Mouse (Mus musculus): ENCODE measurements around the gene 1110051M20Rik. TPM values are rescaled to one million over a fixed set of nuclear protein-coding genes. Genes with fewer than 3 reads are reported as not detected.
A peak's percentile ranks its signal among the peaks of the same experiment; 100 is the strongest.
"Not testable (repeated sequence)": the region's sequence is repeated elsewhere in the genome, so short reads cannot be mapped to it uniquely, and the experiment has no call there.

The 1110051M20Rik gene
- 21.0 and 25.7 TPM in 2 replicates for polyA plus RNA-seq (2012; rRNA removed)

DNA sequence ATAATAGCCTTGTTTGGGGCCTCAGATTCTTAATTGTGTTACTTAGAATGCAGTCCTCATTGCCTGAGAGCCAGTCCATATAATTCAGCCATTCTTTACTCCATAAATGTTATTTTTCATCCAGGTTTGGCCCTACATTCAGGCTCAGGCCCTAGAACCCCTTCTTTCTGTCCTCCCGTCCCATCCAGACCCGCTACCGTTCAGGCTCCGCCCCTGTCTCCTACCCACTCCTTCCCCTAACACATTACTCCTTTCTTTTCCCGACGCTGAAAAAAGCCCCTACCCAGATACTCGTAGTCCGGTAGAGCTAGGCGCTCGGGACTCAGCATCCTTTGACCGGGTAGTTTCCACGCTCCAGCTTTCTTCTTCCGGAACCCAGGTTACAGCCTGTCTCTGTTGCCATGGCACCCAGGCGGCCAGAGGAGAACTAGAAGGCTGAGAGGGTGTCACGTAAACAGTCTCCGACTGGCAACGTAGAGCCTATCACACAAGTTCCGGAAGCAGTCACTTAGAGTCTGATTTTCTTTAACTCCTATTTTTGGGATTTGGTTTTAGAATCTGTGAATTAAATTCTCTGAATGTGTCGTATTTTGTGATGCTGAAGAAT is at the start of gene 1110051M20Rik:
TSS of gene 1110051M20Rik (minus strand) at position 419 of the 607 bp plus-strand sequence.
- peak; percentile 49 for DNase-seq (ENCODE audit: low spot score)

DNA sequence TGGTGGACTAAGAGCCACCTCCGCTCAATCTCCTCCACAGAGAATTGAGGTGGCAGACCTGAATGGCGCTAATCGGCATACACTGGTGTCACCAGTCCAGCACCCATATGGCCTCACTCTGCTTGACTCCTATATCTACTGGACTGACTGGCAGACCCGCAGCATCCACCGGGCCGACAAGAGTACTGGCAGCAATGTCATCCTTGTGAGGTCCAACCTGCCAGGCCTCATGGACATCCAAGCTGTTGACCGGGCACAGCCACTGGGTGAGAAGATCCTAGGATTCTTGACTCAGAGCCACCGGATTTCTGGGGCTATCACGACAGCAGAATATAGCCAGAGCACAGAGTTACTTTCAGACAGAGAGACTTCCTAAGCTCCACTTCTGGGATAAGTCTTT is 49.5 kb upstream of the 1110051M20Rik start:
- DNase-seq (ENCODE audit: low spot score) = no peak

DNA sequence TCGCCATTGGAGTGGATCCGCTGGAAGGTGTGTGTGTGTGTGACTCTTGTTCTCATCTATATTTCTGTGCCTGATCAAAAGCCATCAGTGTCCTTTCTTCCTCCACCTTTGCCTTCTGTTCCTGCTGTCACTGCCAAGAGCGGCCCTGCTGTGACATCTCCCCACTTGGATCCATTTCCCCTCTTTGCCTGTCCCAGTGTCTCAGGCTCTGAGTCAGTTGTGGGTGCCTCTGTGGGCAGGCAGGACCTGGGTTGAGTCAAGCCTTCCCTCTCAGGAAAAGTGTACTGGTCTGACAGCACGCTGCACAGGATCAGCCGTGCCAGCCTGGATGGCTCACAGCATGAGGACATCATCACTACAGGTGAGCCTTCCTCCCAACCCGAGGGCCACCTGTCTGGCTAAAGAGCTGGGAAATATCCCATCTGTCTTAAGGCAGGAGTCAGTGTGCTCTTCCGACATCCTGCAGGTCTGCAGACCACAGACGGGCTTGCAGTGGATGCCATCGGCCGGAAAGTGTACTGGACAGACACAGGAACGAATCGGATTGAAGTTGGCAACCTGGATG is 47.6 kb upstream of the 1110051M20Rik start:
- DNase-seq (ENCODE audit: low spot score) = no peak

DNA sequence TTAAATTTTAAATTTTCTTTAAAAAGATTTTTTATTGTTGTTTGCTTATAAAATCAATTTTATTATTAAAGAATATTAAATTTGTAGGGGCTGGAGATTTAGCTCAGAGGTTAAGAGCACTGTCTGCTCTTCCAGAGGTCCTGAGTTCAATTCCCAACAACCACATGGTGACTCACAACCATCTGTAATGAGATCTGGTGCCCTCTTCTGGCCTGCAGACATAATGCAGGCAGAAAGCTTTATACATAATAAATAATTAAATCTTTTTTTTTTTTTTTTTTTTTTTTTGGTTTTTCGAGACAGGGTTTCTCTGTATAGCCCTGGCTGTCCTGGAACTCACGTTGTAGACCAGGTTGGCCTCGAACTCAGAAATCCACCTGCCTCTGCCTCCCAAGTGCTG is 42.8 kb upstream of the 1110051M20Rik start:
- not testable (repeated sequence) for DNase-seq (ENCODE audit: low spot score)

DNA sequence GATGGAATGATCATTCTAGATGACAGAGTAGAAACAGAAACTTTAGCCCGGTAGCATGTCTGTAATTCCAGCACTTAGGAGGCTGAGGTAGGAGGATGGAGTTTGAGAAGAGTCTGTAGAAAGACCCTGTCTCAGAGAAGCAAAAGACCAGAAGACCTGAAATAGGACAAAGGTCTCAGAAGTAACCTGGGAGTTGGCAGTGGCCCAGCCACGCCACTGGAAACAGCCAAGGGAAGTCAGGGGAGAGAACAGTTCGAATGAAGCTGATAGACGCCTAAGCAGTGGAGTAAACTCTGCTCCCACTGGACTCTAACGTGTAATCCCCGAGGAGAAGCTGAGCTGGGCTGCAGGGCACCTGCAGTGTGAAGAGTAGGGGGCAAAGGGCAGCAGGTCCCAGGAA is 40.8 kb upstream of the 1110051M20Rik start:
- no peak for DNase-seq (ENCODE audit: low spot score)

DNA sequence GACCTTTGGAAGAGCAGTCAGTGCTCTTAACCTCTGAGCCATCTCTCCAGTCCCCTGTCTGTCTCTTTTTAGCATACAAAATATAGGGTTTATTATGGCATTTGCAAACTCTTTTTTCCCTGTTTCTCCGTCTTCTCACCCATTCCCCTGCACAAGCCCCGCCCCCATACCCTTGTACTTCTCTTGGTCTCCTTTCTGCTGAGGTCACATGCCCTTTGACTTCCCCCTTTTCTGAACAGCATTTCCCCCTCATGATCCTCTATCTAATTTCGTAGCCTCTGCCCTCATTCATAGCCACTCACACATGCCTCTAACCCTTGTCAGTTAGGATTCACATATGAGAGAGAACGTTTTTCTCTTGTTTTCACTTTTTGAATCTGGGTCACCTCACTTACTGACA is 40.2 kb upstream of the 1110051M20Rik start:
- no peak for DNase-seq (ENCODE audit: low spot score)

DNA sequence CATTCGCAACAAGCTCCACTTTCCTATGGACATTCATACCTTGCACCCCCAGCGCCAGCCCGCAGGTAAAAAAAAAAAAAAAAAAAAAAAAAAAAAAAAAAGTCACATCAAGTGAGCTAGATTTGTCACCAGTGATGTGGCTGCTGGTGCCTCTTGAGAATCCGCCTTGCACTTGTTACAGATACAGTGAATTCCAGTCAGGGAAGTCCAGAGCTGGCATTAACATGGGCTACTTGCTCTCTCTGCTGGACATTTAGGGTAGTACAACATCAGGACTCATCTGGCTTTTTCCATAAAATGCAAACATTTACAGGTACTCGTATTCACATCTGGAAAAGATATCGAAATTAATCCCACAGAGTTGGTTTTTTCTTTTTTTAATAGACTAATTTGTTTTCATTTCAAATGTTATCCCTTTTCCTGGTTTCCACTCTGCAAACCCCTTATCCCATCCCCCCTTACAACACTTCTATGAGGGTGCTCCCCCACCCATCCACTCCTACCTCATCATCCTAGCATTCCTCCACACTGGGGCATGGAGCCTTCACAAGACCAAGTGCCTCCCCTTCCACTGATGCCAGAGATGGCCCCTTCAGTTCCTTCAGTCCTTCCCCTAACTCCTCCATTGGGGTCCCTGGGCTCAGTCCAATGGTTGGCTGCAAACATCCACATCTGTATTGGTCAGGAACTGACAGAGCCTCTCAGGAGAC is 36.5 kb upstream of the 1110051M20Rik start:
- DNase-seq (ENCODE audit: low spot score) = no peak

DNA sequence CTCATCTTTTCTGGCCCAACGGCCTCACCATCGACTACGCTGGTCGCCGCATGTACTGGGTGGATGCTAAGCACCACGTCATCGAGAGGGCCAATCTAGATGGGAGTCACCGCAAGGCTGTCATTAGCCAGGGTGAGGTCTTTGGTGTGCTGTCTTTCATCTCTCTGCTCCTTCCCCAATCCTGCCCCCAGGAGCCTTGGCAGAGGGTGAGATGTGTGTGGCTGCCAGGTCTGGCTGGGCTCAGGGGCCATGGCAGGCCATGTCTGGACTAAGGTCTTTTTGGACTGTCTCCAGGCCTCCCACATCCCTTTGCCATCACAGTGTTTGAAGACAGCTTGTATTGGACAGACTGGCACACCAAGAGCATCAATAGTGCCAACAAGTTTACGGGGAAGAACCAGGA is 35.9 kb upstream of the 1110051M20Rik start:
- DNase-seq (ENCODE audit: low spot score) = no peak

DNA sequence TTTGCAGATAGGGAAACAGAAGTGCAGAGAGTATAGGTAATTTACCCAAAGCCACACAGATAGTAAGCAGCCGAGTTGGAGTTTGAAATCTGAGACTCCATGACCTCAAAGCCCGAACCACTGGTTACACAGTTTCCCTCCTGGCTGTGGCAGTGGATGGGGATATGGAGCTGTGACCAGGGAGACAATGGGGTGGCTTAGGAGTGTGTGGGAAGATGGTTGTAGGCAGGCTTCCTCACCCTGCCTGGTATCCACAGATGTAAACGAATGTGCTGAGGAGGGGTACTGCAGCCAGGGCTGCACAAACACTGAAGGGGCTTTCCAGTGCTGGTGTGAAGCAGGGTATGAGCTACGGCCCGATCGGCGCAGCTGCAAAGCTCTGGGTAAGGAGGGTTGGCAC is 32.3 kb upstream of the 1110051M20Rik start:
- no peak for DNase-seq (ENCODE audit: low spot score)

DNA sequence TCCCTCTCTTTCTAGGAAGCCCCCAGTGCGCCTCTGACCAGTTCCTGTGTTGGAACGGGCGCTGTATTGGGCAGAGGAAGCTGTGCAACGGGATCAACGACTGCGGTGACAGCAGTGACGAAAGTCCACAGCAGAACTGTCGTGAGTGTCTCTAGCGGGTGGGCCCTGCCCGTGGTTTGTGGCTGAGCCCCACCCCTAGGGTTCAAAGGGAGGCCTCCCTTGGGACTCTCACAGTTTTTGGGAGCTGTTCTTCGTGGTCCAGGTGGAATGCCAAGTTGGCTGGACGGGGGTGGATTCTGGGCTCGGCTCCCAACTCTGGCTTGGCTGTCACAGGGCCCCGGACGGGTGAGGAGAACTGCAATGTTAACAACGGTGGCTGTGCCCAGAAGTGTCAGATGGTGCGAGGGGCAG is 31.8 kb upstream of the 1110051M20Rik start:
- no peak for DNase-seq (ENCODE audit: low spot score)

DNA sequence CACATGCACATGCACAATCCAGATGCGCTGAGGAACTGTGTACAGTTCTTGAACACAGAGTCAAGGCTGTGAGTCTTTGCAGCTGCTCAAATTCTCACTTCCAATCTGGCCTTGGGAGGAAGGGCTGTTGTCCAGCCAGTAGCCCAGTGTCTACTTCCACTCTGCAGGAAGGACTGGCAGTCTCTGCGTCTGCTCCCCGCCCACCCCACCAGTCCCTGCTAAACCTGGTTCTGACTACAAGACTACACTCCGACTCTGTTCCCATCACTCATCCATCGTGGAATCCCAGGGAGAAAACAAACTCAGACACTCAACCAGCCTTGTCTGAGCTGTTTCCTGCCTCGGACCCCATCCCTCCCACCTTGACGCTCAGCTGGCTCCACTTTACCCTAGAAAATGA is 31.3 kb upstream of the 1110051M20Rik start:
- no peak for DNase-seq (ENCODE audit: low spot score)

DNA sequence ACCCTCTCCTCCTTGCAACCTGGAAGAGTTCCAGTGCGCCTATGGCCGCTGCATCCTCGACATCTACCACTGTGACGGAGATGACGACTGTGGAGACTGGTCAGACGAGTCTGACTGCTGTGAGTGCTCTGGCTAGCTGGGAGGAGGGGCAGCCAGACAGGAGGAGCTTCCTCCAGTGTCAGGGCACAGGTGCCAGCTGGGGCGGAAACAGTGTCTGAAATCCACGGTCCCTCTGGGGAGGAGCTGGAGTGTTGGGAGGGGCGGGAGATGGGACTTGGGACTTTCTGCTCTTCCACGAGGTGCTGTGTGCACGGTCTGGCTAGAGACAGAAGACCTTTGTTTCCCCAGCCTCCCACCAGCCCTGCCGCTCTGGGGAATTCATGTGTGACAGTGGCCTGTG is 29.9 kb upstream of the 1110051M20Rik start:
- DNase-seq (ENCODE audit: low spot score) = no peak

DNA sequence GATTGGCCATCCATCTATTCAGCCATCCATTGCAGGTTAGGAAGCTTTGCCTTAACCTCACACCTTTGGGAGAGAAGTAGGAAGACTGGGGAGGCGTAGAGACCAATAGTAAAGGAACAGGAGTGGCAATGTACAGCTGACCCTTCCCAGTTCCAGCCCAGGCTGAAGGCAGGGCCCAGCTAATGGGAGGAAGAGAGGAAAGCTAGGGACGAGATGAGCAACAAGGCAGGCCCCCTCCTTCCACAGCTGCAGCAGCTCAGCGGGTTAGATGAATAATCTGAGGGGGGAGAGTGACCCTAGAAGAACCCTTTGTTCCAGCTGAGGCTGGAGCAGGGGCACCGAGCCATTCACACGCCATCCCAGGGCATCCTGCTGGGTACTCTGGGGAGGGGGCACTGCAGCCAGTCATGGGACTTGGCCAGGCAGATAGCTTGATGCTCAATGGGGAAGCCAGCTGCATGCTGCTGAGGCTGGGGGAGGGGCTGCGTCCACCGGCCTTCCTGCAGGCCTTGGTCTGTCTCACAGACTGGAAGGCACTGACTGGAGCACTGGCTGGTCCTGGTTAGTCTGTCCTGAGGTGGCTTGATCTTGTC is 25.6 kb upstream of the 1110051M20Rik start:
- no peak for DNase-seq (ENCODE audit: low spot score)

DNA sequence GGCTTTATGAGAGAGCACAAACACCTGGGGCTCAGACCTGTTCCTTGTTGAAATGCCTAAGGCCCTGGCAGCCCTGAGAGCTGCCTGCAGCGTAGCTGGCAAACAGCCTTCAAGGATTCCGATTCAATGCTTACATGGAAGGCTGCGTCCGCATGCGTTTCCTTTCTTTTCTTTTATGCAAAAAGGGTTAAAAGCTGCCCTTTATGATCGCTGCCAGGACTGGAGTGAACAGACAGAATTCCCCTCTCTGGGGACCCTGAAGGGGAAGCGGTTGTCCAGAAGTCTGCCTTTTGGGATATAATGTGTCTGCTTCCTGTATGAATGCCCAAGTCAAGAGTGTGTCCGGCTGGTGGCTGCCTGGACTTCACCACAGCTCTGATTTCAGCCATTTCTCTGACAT is 23.1 kb upstream of the 1110051M20Rik start:
- DNase-seq (ENCODE audit: low spot score) = no peak

DNA sequence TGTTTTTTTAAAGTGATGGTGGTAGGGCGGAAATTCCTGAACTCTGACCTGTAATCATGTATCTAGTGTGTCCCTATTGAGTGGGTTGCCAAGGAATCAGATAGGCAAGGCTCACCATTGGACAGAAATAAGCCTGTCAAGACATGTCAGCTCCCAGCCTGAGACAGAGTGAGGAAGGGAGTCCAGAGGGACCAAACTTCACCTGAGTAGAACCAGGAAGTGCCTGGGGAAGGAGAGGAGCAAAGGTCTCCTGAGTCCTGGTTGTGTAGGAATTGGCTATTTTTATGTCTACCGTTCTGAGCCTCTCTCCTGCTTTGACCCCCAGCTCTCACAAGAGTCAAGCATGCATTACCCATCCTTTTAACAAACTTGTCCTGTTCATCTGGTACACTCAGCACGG is 21.4 kb upstream of the 1110051M20Rik start:
- DNase-seq (ENCODE audit: low spot score) = no peak

DNA sequence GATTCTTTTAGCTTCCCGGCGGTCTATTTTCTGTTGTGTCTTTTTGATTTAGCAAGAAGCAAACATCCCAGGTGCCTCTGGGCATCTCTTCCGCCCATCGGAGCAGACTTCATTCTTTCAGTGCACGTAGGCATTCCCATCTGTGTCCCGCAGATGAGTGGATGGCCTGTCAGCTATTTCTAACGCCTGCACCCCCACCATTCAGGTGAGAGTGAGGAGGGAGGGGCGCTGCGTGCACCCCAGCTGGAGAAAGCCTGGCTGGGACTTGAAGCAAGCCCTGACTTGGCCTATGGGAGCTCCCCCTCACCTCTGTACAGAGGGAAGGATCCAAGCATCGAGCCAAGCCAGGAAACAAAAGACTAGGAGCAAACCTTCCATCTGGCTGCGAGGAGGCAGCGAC is 18.2 kb upstream of the 1110051M20Rik start:
- DNase-seq (ENCODE audit: low spot score) = no peak

DNA sequence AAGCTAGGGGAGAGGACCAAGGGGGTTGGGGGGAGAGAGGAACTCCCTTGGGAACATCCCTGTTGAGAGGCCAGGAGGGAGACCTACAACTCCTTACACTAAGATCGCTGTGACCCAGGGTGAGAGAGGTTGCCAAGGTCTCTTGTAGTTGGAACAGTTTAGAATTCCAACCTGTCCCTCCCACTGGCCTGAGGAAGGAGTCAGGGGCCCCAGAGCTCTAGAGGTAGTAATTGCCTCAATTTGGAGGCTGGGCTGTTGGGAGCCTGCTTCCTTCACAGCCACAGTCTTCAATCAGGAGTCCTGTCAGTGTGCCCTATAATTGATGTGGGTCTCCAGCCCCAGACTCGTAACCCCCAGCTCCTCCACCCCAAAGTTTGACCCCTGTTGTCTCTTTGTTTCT is 17.7 kb upstream of the 1110051M20Rik start:
- DNase-seq (ENCODE audit: low spot score) = no peak

DNA sequence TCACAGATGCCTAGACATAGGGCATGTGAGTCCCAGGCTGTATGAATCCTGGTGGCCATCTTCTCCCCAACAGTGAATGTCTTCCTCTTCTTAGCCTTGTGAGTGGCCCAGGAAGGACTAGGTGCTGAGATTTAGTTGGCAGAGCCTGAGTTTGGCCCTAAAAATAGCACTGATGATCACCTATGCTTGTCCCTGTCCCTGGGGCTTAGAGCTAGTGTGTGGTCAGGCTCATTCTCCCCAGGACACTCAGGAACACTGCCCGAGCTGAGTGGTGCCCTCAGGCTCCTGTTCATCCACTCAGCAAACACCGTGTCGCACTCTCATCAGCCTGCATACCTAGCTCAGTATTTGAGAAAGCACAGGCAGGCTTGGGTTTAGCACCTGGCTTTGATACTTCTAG is 16.8 kb upstream of the 1110051M20Rik start:
- DNase-seq (ENCODE audit: low spot score) = no peak

DNA sequence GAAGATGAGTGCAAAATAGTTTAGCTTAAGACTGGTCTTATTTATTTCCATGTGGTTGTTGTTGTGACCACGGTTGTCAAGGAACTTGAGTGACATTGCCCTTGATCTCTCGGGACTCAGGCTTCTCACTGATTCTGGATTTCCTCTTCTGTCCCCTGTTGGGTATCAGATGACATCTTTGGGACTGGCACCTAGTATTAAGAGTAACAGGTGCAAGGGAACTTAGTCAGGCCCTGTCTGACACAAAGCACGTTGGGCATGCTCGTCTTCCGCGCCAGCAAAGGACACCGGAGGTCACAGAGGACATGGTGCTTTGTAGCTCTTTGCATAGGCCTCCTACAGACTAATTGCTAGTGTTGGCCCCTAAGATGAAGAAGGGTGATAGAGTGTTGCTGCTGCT is 16.3 kb upstream of the 1110051M20Rik start:
- DNase-seq (ENCODE audit: low spot score) = no peak

DNA sequence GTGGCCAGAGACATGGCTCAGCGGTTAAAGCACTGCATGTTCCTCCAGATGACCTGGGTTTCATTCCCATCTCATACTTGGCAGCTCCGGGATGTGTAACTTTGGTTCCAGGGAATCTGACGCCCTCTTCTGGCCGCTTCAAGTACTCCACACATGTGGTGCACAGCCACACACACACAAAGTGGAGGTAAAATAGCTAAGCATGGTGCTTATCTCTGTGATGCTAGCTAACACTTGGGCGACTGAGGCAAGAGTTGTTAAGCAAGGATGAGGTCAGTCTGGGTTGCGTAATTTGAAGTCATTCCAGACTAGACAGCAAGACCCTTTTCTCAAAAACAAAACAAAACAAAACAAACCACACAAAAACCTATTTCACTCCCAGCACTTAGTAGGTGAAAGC is 15.6 kb upstream of the 1110051M20Rik start:
- no peak for DNase-seq (ENCODE audit: low spot score)

DNA sequence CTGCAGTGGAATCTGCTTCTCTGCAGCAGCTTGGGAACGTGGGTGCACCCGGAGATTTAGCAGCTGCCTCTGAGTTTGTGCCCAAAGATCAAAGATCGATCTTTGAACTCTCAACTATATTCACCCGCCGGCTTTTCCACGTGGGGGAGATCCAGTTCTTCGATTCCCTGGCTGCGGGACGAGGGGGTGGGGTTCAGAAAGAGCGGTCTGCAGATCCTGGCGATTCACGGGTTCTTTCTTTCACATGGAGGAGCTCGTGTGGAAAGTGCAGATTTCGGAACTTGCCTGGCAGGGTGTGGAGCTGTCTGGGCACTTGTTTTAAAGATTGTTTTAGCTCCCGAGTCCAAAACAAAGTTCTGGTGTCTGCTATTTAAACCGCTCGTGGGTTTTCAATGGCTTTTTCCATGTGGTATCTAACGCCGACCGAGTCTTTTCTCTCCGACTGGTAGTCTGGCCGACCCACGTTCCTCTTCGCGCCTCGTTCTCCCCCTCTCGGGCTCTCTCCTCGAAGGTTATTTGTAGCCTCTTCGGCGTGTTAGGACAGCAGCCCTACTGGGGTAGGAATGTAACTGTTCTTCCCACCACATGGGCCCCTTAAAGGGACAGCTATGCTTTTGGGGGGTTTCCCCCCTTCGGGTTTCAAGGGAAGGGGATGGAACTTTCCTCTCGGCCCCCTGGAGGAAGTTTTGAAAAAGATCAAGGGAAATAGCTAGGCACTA is 14.3 kb upstream of the 1110051M20Rik start:
- no peak for DNase-seq (ENCODE audit: low spot score)

DNA sequence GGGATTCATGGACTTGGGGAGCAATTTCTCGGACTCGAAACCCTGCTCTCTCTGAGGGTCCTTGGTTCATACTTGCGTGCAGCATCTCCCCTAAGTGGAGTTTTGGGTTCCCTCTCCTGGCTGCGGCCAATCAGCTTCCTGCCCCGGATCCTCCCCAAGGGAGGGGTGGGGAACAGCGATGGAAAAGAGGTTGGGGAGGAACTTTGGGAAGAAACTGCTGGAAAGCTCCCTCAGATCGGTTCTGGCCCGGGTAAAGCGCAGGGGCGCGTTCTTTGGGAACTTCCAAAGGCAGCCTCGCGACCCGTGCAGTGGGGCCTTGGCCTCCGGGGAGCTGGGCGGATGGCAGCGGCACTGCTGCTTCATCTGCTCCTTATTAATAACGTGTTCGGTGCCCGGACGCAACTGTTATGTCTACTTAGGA is 13.8 kb upstream of the 1110051M20Rik start:
- DNase-seq (ENCODE audit: low spot score) = no peak

All from urinary bladder, adult 2 months (tissue).